13 mouse cellular contexts compared by ENCODE assay signal in genomic region chr11:57550230-57550629, GRCm38 (mm10). TPM values are rescaled to one million over a fixed set of nuclear protein-coding genes. Genes with fewer than 3 reads are reported as not detected.
DNase-seq lines count a peak whose midpoint lies in the region; ATAC-seq and TF ChIP-seq lines count a peak whose summit lies in the region.
"Had no signal": no experiment of that assay in that cellular context is flagged by ENCODE, and none has a peak within 500 bp of the region (broad histone marks: within the 10 kb centered on the region; RNA-seq: fewer than 3 reads in every experiment).

No protein-coding gene starts in this region.

- no peak overlapping the region for H3K9ac ChIP-seq in intestine, postnatal 0 days (ENCODE audit: low read depth, low read length)
- H3K9ac ChIP-seq in intestine, embryonic 16.5 days (ENCODE audit: low read depth, low read length), result no peak overlapping the region
- no peak overlapping the region for H3K9ac ChIP-seq in midbrain, embryonic 14.5 days (replicated peaks; ENCODE audit: low read length)
- H3K9ac ChIP-seq in midbrain, embryonic 15.5 days, result no peak overlapping the region
- H3K9ac ChIP-seq: forebrain, embryonic 15.5 days had no signal

- no peak overlapping the region for H3K27ac ChIP-seq in intestine, postnatal 0 days (ENCODE audit: low read depth, low read length)
- H3K27ac ChIP-seq in intestine, embryonic 16.5 days (ENCODE audit: low read length), result no peak overlapping the region
- H3K27ac ChIP-seq in midbrain, embryonic 14.5 days (replicated peaks; ENCODE audit: low read depth, low read length), result no peak overlapping the region
- H3K27ac ChIP-seq in midbrain, embryonic 15.5 days, result no peak overlapping the region
- H3K27ac ChIP-seq: forebrain, embryonic 15.5 days; macrophage had no signal

- TF ChIP-seq CTCF in intestine, postnatal 0 days (IDR thresholded peaks at IDR 0.05; ENCODE audit: low read depth), result peak; percentile 53

- H3K9me3 ChIP-seq in intestine, postnatal 0 days (ENCODE audit: control insufficient read depth), result no peaks in the 10 kb centered on the region
- no peaks in the 10 kb centered on the region for H3K9me3 ChIP-seq in intestine, embryonic 16.5 days (ENCODE audit: control insufficient read depth, low read length)
- no peaks in the 10 kb centered on the region for H3K9me3 ChIP-seq in midbrain, embryonic 14.5 days (ENCODE audit: control insufficient read depth, low read length)
- H3K9me3 ChIP-seq in midbrain, embryonic 15.5 days, result no peaks in the 10 kb centered on the region
- H3K9me3 ChIP-seq: forebrain, embryonic 15.5 days had no signal

- 95% methylated on average over 2 of the region's 2 CpGs for WGBS in intestine, postnatal 0 days
- 99% methylated on average over 2 of the region's 2 CpGs for WGBS in intestine, embryonic 16.5 days
- WGBS in midbrain, embryonic 14.5 days, result 91% methylated on average over 2 of the region's 2 CpGs
- 97% methylated on average over 2 of the region's 2 CpGs for WGBS in midbrain, embryonic 15.5 days

- DNase-seq in midbrain, embryonic 14.5 days, result peak; percentile 30
- peak; percentile 14 for DNase-seq in MEL-GATA-1-ER (ENCODE audit: extremely low read depth, low read depth)
- no peak for DNase-seq in gastrocnemius, postnatal 36 days
- DNase-seq in heart, postnatal 36 days, result no peak
- DNase-seq: heart, adult 11 months; liver; thymus, postnatal 36 days had no signal

- no peak for ATAC-seq in intestine, postnatal 0 days
- no peak for ATAC-seq in intestine, embryonic 16.5 days
- no peak for ATAC-seq in midbrain, embryonic 14.5 days (ENCODE audit: low FRiP score, low TSS enrichment)
- ATAC-seq in midbrain, embryonic 15.5 days (replicated peaks), result no peak
- peak; percentile 56 for ATAC-seq in megakaryocyte progenitor cell, adult 5-6 weeks (replicated peaks; ENCODE audit: poor library complexity)
- ATAC-seq: forebrain, embryonic 15.5 days had no signal

- H3K4me2 ChIP-seq in intestine, postnatal 0 days (replicated peaks; ENCODE audit: low read depth), result no peak overlapping the region
- H3K4me2 ChIP-seq in intestine, embryonic 16.5 days (ENCODE audit: low read depth, low read length), result no peak overlapping the region
- no peak overlapping the region for H3K4me2 ChIP-seq in midbrain, embryonic 14.5 days (ENCODE audit: low read length)
- H3K4me2 ChIP-seq in midbrain, embryonic 15.5 days, result no peak overlapping the region
- H3K4me2 ChIP-seq: forebrain, embryonic 15.5 days had no signal

- no peaks in the 10 kb centered on the region for H3K36me3 ChIP-seq in intestine, postnatal 0 days (ENCODE audit: control insufficient read depth, insufficient read depth)
- H3K36me3 ChIP-seq in intestine, embryonic 16.5 days (ENCODE audit: control insufficient read depth, insufficient read depth, low read length), result no peaks in the 10 kb centered on the region
- H3K36me3 ChIP-seq in midbrain, embryonic 14.5 days (ENCODE audit: control insufficient read depth, insufficient read depth, low read length), result no peaks in the 10 kb centered on the region
- H3K36me3 ChIP-seq in midbrain, embryonic 15.5 days (replicated peaks), result no peaks in the 10 kb centered on the region
- H3K36me3 ChIP-seq: forebrain, embryonic 15.5 days had no signal

- no peak overlapping the region for H3K4me3 ChIP-seq in intestine, postnatal 0 days (ENCODE audit: low read depth, low read length)
- H3K4me3 ChIP-seq in intestine, embryonic 16.5 days (ENCODE audit: low read length), result no peak overlapping the region
- no peak overlapping the region for H3K4me3 ChIP-seq in midbrain, embryonic 14.5 days (replicated peaks; ENCODE audit: low read depth, low read length)
- no peak overlapping the region for H3K4me3 ChIP-seq in midbrain, embryonic 15.5 days
- H3K4me3 ChIP-seq: forebrain, embryonic 15.5 days had no signal

- H3K27me3 ChIP-seq in intestine, postnatal 0 days (replicated peaks; ENCODE audit: control insufficient read depth, insufficient read depth, low read length), result no peaks in the 10 kb centered on the region
- H3K27me3 ChIP-seq in intestine, embryonic 16.5 days (replicated peaks; ENCODE audit: control insufficient read depth, insufficient read depth, low read length), result no peaks in the 10 kb centered on the region
- no peaks in the 10 kb centered on the region for H3K27me3 ChIP-seq in midbrain, embryonic 14.5 days (ENCODE audit: control insufficient read depth, insufficient read depth, low read length)
- no peaks in the 10 kb centered on the region for H3K27me3 ChIP-seq in midbrain, embryonic 15.5 days (replicated peaks)

- intact Hi-C loops in gastrocnemius, postnatal 36 days (cut with DNase I), result no loop called here
- intact Hi-C loops in heart, postnatal 36 days (cut with DNase I), result no loop called here

- no peaks in the 10 kb centered on the region for H3K4me1 ChIP-seq in intestine, postnatal 0 days (replicated peaks; ENCODE audit: control insufficient read depth, insufficient read depth, low read length)
- 0 out of 2 replicates have a peak, but pooled peaks cover 2% of the 10 kb centered on the region for H3K4me1 ChIP-seq in intestine, embryonic 16.5 days (ENCODE audit: control insufficient read depth, insufficient read depth, low read length)
- H3K4me1 ChIP-seq in midbrain, embryonic 14.5 days (ENCODE audit: control insufficient read depth, insufficient read depth, low read length), result peaks cover 28% of the 10 kb centered on the region
- H3K4me1 ChIP-seq in midbrain, embryonic 15.5 days, result peaks cover 36% of the 10 kb centered on the region

RNA-seq across cellular contexts. Expression of gene Mfap3, which starts 31.8 kb away (rescaled TPM):
- polyA plus RNA-seq in intestine, postnatal 0 days (2015; fragmentation: Nextera tagmentation; extraction: Ambion mirVana), result 30.4 and 31.9 TPM in 2 replicates
- 36.1 and 37.6 TPM in 2 replicates for polyA plus RNA-seq in intestine, embryonic 16.5 days (2015; fragmentation: Nextera tagmentation; extraction: Ambion mirVana)
- 53.4 and 68.1 TPM in 2 replicates for polyA plus RNA-seq in midbrain, embryonic 14.5 days (2014; fragmentation: Nextera tagmentation; extraction: Ambion mirVana)
- polyA plus RNA-seq in midbrain, embryonic 15.5 days (2015; fragmentation: Nextera tagmentation; extraction: Ambion mirVana), result 57.5 and 64.8 TPM in 2 replicates
- 24.0 and 25.7 TPM in 2 replicates for total RNA-seq in megakaryocyte progenitor cell, adult 5-6 weeks (2015)
- total RNA-seq in megakaryocyte progenitor cell, adult 5-6 weeks (2017), result 24.0 and 26.7 TPM in 2 replicates
- 1 to 10 TPM; 6.0 to 7.3 TPM for total RNA-seq in gastrocnemius, postnatal 36 days (2021)
- total RNA-seq in heart, postnatal 36 days (2021), result 10 to 100 TPM; 13.3 to 16.2 TPM

RNA-seq across cellular contexts. Expression of gene Fam114a2, which starts 31.8 kb away (rescaled TPM):
- 54.8 and 56.1 TPM in 2 replicates for polyA plus RNA-seq in intestine, postnatal 0 days (2015; fragmentation: Nextera tagmentation; extraction: Ambion mirVana)
- polyA plus RNA-seq in intestine, embryonic 16.5 days (2015; fragmentation: Nextera tagmentation; extraction: Ambion mirVana), result 89.6 and 90.5 TPM in 2 replicates
- 62.4 and 70.0 TPM in 2 replicates for polyA plus RNA-seq in midbrain, embryonic 14.5 days (2014; fragmentation: Nextera tagmentation; extraction: Ambion mirVana)
- polyA plus RNA-seq in midbrain, embryonic 15.5 days (2015; fragmentation: Nextera tagmentation; extraction: Ambion mirVana), result 93.0 and 94.3 TPM in 2 replicates
- total RNA-seq in megakaryocyte progenitor cell, adult 5-6 weeks (2015), result 38.7 and 39.8 TPM in 2 replicates
- total RNA-seq in megakaryocyte progenitor cell, adult 5-6 weeks (2017), result 32.1 and 32.4 TPM in 2 replicates
- total RNA-seq in gastrocnemius, postnatal 36 days (2021), result 10 to 100 TPM; 45.6 to 48.0 TPM
- 10 to 100 TPM; 44.6 to 45.6 TPM for total RNA-seq in heart, postnatal 36 days (2021)

Comparison
In these comparisons a context has a peak if more than half of its experiments do, and no peak if none do; other contexts are left out.
1. DNase-seq: peak in midbrain, embryonic 14.5 days (single experiment) and MEL-GATA-1-ER (single experiment); none in gastrocnemius, postnatal 36 days (0 of 2) and heart, postnatal 36 days (0 of 2).